Mouse (Mus musculus): Measurements from ENCODE around the gene Ifitm5.

DNA sequence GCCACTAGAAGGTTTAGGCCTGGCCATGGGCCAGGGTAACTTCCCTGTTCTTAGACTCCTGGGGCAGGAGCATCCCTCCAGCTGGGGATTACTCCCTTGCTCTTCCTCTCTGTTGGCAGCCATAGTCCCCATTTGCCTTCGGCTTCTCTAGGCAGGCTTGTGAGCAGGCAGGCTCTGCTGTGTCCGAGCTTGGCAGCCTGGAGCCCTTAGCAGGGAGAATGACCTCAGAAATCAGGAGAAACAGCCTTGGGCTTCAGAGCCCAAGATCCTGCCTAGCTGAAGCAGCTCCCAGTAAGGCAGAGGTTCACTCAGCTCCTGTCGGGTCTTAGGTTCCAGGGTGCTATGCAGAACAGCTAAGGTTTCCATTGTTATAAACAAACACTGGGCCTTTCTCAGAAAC is 51.0 kb downstream of the Ifitm5 start:
- TF ChIP-seq POLR2A (IDR thresholded peaks at IDR 0.05; ENCODE audit: borderline replicate concordance, control insufficient read depth, low read depth, low read length): no peak
- no peak for TF ChIP-seq CTCF (IDR thresholded peaks at IDR 0.05; ENCODE audit: control insufficient read depth, insufficient read depth, low read length)

Measured in bone marrow, adult 2 months (tissue).